Mouse (Mus musculus) liver, embryonic 14.5 days (tissue): ENCODE measurements around the gene Myo9b. TPM values are rescaled to one million over a fixed set of nuclear protein-coding genes. Genes with fewer than 3 reads are reported as not detected.
A peak's percentile ranks its signal among the peaks of the same experiment; 100 is the strongest.
"Not testable (repeated sequence)": the region's sequence is repeated elsewhere in the genome, so short reads cannot be mapped to it uniquely, and the experiment has no call there.

Source experiments
- ATAC-seq: fragments of 200-750 bp; cut with Nextera tagmentation; 2 replicates; pipeline ENCODE4 v1.8.0; 2017; ENCODE audit warnings: moderate number of reproducible peaks, mild to moderate bottlenecking, moderate library complexity; ENCODE audit not compliant: insufficient read depth
- DNase-seq, 3 experiments: peaks; one replicate each; pipeline ENCODE4 v3.0.0-alpha.2; 2012 to 2013; ENCODE audit warnings: low read depth in 3 of 3, low spot score in 3 of 3
- H3K27ac ChIP-seq: fragments of 300-500 bp; sonication (generic); 2 replicates; pipeline ENCODE4 v1.5.1; 2014; ENCODE audit warnings: moderate library complexity, mild to moderate bottlenecking, control low read depth, inconsistent platforms
- H3K27me3 ChIP-seq: fragments of 300-500 bp; sonication (generic); 2 replicates; pipeline ENCODE4 v1.6.1; 2014; ENCODE audit warnings: mild to moderate bottlenecking, low read length, moderate library complexity; ENCODE audit not compliant: control insufficient read depth, insufficient read depth
- H3K36me3 ChIP-seq: fragments of 300-500 bp; sonication (generic); replicated peaks from 2 replicates; pipeline ENCODE4 v1.6.1; 2014; ENCODE audit warnings: low read depth; ENCODE audit not compliant: control insufficient read depth, insufficient read depth
- H3K4me1 ChIP-seq, 2 experiments: fragments of 200-500 bp in 1 of 2; fragments of 300-500 bp in 1 of 2; sonication (generic) in 1 of 2; replicated peaks; 2 replicates each; pipeline ENCODE4 v1.6.1; 2012 to 2014; ENCODE audit warnings: antibody characterized with exemption in 1 of 2, inconsistent platforms in 1 of 2, low read length in 1 of 2; ENCODE audit not compliant: control insufficient read depth in 2 of 2, insufficient read depth in 2 of 2
- H3K4me2 ChIP-seq: fragments of 300-500 bp; sonication (generic); 2 replicates; pipeline ENCODE4 v1.6.1; 2014; ENCODE audit warnings: low read depth, mild to moderate bottlenecking, control low read depth, moderate library complexity
- H3K4me3 ChIP-seq, 2 experiments: fragments of 200-500 bp in 1 of 2; fragments of 300-500 bp in 1 of 2; sonication (generic) in 1 of 2; 2 replicates each; pipeline ENCODE4 v1.5.1; 2012 to 2014; ENCODE audit warnings: low read depth in 2 of 2, low read length in 2 of 2, mild to moderate bottlenecking in 2 of 2, control low read depth in 1 of 2, inconsistent platforms in 1 of 2, moderate library complexity in 1 of 2; ENCODE audit not compliant: insufficient read depth in 1 of 2
- H3K9ac ChIP-seq: fragments of 300-500 bp; sonication (generic); replicated peaks from 2 replicates; pipeline ENCODE4 v1.6.1; 2014; ENCODE audit warnings: mild to moderate bottlenecking, control low read depth, moderate library complexity
- H3K9me3 ChIP-seq: fragments of 300-500 bp; sonication (generic); 2 replicates; pipeline ENCODE4 v1.6.1; 2016; ENCODE audit warnings: low read length, mixed read lengths; ENCODE audit not compliant: control insufficient read depth
- CTCF ChIP-seq: IDR thresholded peaks from 2 replicates; pipeline ENCODE4 v1.5.1; 2016; ENCODE audit warnings: antibody characterized with exemption, low read depth, control low read depth
- EP300 ChIP-seq: IDR thresholded peaks from 2 replicates; pipeline ENCODE4 v1.6.1; 2016; ENCODE audit warnings: antibody characterized with exemption, low read depth
- WGBS: fragments of 180-500 bp; shearing (Covaris S2); extraction: QIAGEN DNeasy Blood & Tissue Kit; methylation state at CpG from one replicate; pipeline ENCODE4 v1.1.7; 2014; ENCODE audit not compliant: insufficient replicate concordance; 5-methylcytosine and 5-hydroxymethylcytosine counted together
- polyA plus RNA-seq, 2 experiments: library from polyadenylated mRNA; depleted of rRNA in 1 of 2; stranded (reverse) in 1 of 2; unstranded in 1 of 2; fragments of >200 nt; fragmentation: Nextera tagmentation in 1 of 2; extraction: Ambion mirVana in 1 of 2; gene quantifications; 2 replicates each; pipeline versions ENCODE4 v1.2.1 to v1.2.3; 2012 to 2014

Myo9b gene
- polyA plus RNA-seq, 2 experiments: 5.8 to 6.4 TPM

GRCm38 (mm10) chr8:71312700-71313099 is 40.2 kb downstream of the Myo9b start:
- WGBS: 48% methylated on average over 1 of the region's 1 CpGs
- Histone ChIP-seq H3K9ac (0 out of 2 replicates have a peak overlapping the region, but pooled peaks have one; percentile 9), H3K27ac (no peak overlapping the region; the same call in none of the 2 replicates), H3K4me2 (no peak overlapping the region), H3K36me3 (no peaks in the 10 kb centered on the region), H3K4me3 (no peak overlapping the region), H3K9me3 (no peaks in the 10 kb centered on the region), H3K4me1 (peaks cover 27 to 54% of the 10 kb centered on the region in 2 experiments), H3K27me3 (no peaks in the 10 kb centered on the region)
- ATAC-seq (peak; percentile 16; the same call in 1 of the 2 replicates), DNase-seq (peak in 1 of 3 experiments; percentile 13)
- no peak for TF ChIP-seq EP300
- TF ChIP-seq CTCF: no peak

DNA sequence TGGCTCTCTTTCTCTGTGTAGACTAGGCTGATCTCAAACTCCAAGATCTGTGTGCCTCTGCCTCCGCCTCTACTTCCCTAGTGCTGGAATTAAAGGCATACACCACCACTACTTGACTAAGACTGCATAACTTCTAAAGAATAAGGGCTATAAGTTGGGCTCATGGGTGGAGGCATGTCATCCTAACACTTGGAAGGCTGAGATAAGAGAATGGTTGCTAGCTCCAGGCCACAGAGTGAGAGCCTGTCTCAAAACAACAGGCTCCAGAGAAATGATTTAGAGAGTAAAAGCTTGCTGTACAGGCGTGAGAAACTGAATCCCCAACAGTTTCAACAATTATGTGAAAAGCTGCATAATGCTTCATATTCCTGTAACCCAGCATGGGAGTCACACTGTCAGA is 41.4 kb downstream of the Myo9b start:
- peaks cover 27 to 49% of the 10 kb centered on the region in 2 experiments for H3K4me1 ChIP-seq
- H3K27me3 ChIP-seq: no peaks in the 10 kb centered on the region
- no peaks in the 10 kb centered on the region for H3K36me3 ChIP-seq
- H3K9me3 ChIP-seq: no peaks in the 10 kb centered on the region
- peak; percentile 45; the same call in 1 of the 2 replicates for TF ChIP-seq EP300
- no peak for TF ChIP-seq CTCF
- H3K4me3 ChIP-seq: no peak overlapping the region; a peak in 1 of 4 replicates
- ATAC-seq: peak; percentile 85
- peak overlapping the region; percentile 62 for H3K4me2 ChIP-seq
- WGBS: 20% methylated on average over 2 of the region's 2 CpGs
- peak overlapping the region; percentile 77 for H3K27ac ChIP-seq
- peak overlapping the region; percentile 23 for H3K9ac ChIP-seq
- peak; percentile 58 to 63 (median 60) for DNase-seq

- no peak overlapping the region for H3K27ac ChIP-seq
- no peaks in the 10 kb centered on the region for H3K36me3 ChIP-seq
- H3K9me3 ChIP-seq: no peaks in the 10 kb centered on the region
- DNase-seq (no peak), ATAC-seq (no peak)
- no peak overlapping the region for H3K4me2 ChIP-seq
- no peak overlapping the region for H3K4me3 ChIP-seq
- H3K27me3 ChIP-seq: no peaks in the 10 kb centered on the region
- H3K9ac ChIP-seq: no peak overlapping the region
- 77% methylated on average over 5 of the region's 5 CpGs for whole genome bisulfite sequencing
- TF ChIP-seq EP300: no peak
- no peak for TF ChIP-seq CTCF
- peaks cover 27 to 46% of the 10 kb centered on the region in 2 experiments for H3K4me1 ChIP-seq
These were observed 43.5 kb downstream of the Myo9b start for GRCm38 (mm10) chr8:71315972-71316371.

DNA sequence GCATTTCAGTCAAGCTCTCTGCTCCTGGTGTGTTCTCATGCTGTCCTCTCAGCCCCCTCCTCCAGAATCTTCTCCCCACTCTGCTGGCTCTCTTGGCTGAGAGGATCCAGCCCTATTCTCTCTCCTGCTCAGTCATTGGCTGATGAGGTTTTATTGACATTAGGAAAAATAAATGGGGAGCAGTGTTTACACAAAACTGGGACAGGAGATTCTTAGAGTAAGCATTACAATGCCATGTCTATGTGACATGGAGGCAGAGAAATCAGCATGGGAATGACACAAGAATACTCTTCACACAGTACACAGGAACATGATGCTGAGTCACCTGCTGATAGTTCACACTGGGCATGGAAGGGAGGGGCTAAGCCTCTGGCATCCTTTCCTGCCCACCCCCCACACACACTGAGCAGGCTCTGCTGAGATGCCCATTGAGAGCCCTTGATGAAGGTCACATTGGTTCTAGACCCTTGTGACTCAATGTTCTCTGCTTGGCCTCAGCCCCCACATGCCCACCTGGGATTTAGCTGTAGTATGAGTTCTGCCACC is 44.0 kb downstream of the Myo9b start:
- ATAC-seq: peak; percentile 38
- peaks cover 27 to 44% of the 10 kb centered on the region in 2 experiments for H3K4me1 ChIP-seq

GRCm38 (mm10) chr8:71318610-71319009 is 46.1 kb downstream of the Myo9b start:
- H3K36me3 ChIP-seq, H3K27me3 ChIP-seq, DNase-seq, H3K27ac ChIP-seq, H3K4me2 ChIP-seq, ATAC-seq, H3K4me3 ChIP-seq, H3K9me3 ChIP-seq, H3K9ac ChIP-seq: not testable (repeated sequence)
- peaks cover 15 to 30% of the 10 kb centered on the region in 2 experiments for H3K4me1 ChIP-seq
- 83% methylated on average over 5 of the region's 5 CpGs for WGBS

More for the DNA sequence above, 44.0 kb downstream of the Myo9b start:
- Histone ChIP-seq H3K9ac (no peak overlapping the region), H3K27ac (no peak overlapping the region), H3K36me3 (no peaks in the 10 kb centered on the region), H3K4me2 (no peak overlapping the region), H3K27me3 (no peaks in the 10 kb centered on the region), H3K4me3 (no peak overlapping the region), H3K9me3 (no peaks in the 10 kb centered on the region)
- TF ChIP-seq EP300 (no peak), CTCF (no peak)
- peak in 1 of 3 experiments; percentile 32 for DNase-seq

DNA sequence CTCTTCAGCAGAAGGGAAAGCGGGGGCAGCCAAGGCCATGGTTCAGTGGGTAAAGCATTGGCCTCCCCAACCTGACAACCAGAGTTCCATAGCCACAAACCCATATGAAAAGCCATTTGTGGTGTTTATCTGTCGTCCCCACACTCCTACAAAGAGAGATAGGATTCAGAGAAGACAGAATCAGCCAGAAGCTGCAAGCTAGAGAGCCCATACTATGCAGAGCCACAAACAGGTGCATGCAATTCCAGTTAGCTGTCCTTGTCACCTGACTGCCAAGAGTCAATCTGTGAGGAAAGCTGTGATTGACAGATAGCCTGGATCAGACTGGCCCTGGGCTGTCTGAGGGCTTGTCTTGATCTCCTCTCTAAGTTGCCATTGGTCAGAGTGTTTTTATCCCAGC is 47.2 kb downstream of the Myo9b start:
- H3K36me3 ChIP-seq, H3K4me3 ChIP-seq, DNase-seq, H3K9me3 ChIP-seq, H3K4me2 ChIP-seq, H3K27ac ChIP-seq, H3K9ac ChIP-seq, H3K27me3 ChIP-seq: not testable (repeated sequence)
- 27% methylated on average over 2 of the region's 2 CpGs for WGBS
- peak; percentile 35; the same call in 1 of the 2 replicates for ATAC-seq
- peaks cover 7 to 20% of the 10 kb centered on the region in 2 experiments for H3K4me1 ChIP-seq
